Mouse (Mus musculus) ES-Bruce4 (cell line): ENCODE data around the gene Cyp26b1. TPM values are rescaled to one million over a fixed set of nuclear protein-coding genes. Genes with fewer than 3 reads are reported as not detected.

Experiments used
- H3K27ac ChIP-seq: 2 replicates; pipeline ENCODE4 v1.5.1; 2012; ENCODE audit warnings: low read length, inconsistent platforms; ENCODE audit not compliant: insufficient read depth
- H3K27me3 ChIP-seq: 2 replicates; pipeline ENCODE4 v1.6.1; 2012; ENCODE audit warnings: mild to moderate bottlenecking, low read length, inconsistent platforms; ENCODE audit not compliant: control insufficient read depth, poor library complexity, insufficient read depth, severe bottlenecking
- H3K36me3 ChIP-seq: 2 replicates; pipeline ENCODE4 v1.6.1; 2012; ENCODE audit warnings: inconsistent platforms, mild to moderate bottlenecking, low read length, moderate library complexity; ENCODE audit not compliant: control insufficient read depth, poor library complexity, insufficient read depth, severe bottlenecking
- H3K4me1 ChIP-seq: one replicate; pipeline ENCODE4 v1.8.1; 2011; ENCODE audit warnings: low read length; ENCODE audit not compliant: control insufficient read depth, insufficient read depth
- H3K4me3 ChIP-seq: 2 replicates; pipeline ENCODE4 v1.5.1; 2011; ENCODE audit warnings: low read depth, mild to moderate bottlenecking, low read length
- H3K9ac ChIP-seq: 2 replicates; pipeline ENCODE4 v1.6.1; 2012; ENCODE audit warnings: low read depth, mild to moderate bottlenecking, inconsistent platforms; ENCODE audit not compliant: poor library complexity, severe bottlenecking
- H3K9me3 ChIP-seq: replicated peaks from 2 replicates; pipeline ENCODE4 v1.6.1; 2012; ENCODE audit warnings: mild to moderate bottlenecking, low read length, inconsistent platforms; ENCODE audit not compliant: control insufficient read depth, poor library complexity, insufficient read depth, severe bottlenecking
- CTCF ChIP-seq: IDR thresholded peaks from one replicate; pipeline ENCODE4 v1.8.1; 2011; ENCODE audit warnings: low read depth, low read length
- EP300 ChIP-seq: IDR thresholded peaks from 2 replicates; pipeline ENCODE4 v1.6.1; 2011; ENCODE audit warnings: low read depth, low read length; ENCODE audit not compliant: insufficient read depth
- POLR2A ChIP-seq: IDR thresholded peaks from one replicate; pipeline ENCODE4 v1.8.1; 2011; ENCODE audit warnings: low read length; ENCODE audit not compliant: insufficient read depth
- polyA plus RNA-seq: library from polyadenylated mRNA; stranded (reverse); fragments of >200 nt; gene quantifications from 2 replicates; pipeline ENCODE4 v1.2.4, GENCODE M21; 2011; ENCODE audit warnings: low read depth; ENCODE audit not compliant: missing spikeins, insufficient read depth, insufficient read length

Gene Cyp26b1
- polyA plus RNA-seq, 1 experiment: 0.46 TPM

- H3K4me3 ChIP-seq: no peak overlapping the region
- H3K27ac ChIP-seq: no peak overlapping the region
- no peaks in the 10 kb centered on the region for H3K4me1 ChIP-seq
- TF ChIP-seq EP300: no peak
- TF ChIP-seq CTCF: no peak
- H3K36me3 ChIP-seq: no peaks in the 10 kb centered on the region
- no peaks in the 10 kb centered on the region for H3K9me3 ChIP-seq
- no peaks in the 10 kb centered on the region for H3K27me3 ChIP-seq
- H3K9ac ChIP-seq: no peak overlapping the region
These were observed 35.1 kb upstream of the Cyp26b1 start for GRCm38 (mm10) chr6:84628831-84629230.

GRCm38 (mm10) chr6:84626398-84626797, 32.7 kb upstream of the Cyp26b1 start:
- no peak overlapping the region for H3K4me3 ChIP-seq
- H3K27me3 ChIP-seq: no peaks in the 10 kb centered on the region
- TF ChIP-seq POLR2A (no peak), EP300 (no peak), CTCF (no peak)
- H3K4me1 ChIP-seq: no peaks in the 10 kb centered on the region
- no peaks in the 10 kb centered on the region for H3K36me3 ChIP-seq
- H3K9me3 ChIP-seq: no peaks in the 10 kb centered on the region
- no peak overlapping the region for H3K27ac ChIP-seq
- no peak overlapping the region for H3K9ac ChIP-seq

- H3K36me3 ChIP-seq: no peaks in the 10 kb centered on the region
- no peak overlapping the region for H3K9ac ChIP-seq
- no peaks in the 10 kb centered on the region for H3K9me3 ChIP-seq
- no peaks in the 10 kb centered on the region for H3K4me1 ChIP-seq
- H3K27ac ChIP-seq: no peak overlapping the region
- no peak for TF ChIP-seq EP300
- TF ChIP-seq CTCF: no peak
- no peak for TF ChIP-seq POLR2A
- no peak overlapping the region for H3K4me3 ChIP-seq
- no peaks in the 10 kb centered on the region for H3K27me3 ChIP-seq
These were observed 25.5 kb upstream of the Cyp26b1 start for GRCm38 (mm10) chr6:84619166-84619565.

GRCm38 (mm10) chr6:84617051-84617450, 23.3 kb upstream of the Cyp26b1 start:
- Histone ChIP-seq H3K4me1 (no peaks in the 10 kb centered on the region), H3K36me3 (no peaks in the 10 kb centered on the region), H3K27ac (no peak overlapping the region), H3K4me3 (no peak overlapping the region), H3K9me3 (no peaks in the 10 kb centered on the region), H3K27me3 (no peaks in the 10 kb centered on the region), H3K9ac (no peak overlapping the region)
- TF ChIP-seq CTCF: no peak
- no peak for TF ChIP-seq EP300
- no peak for TF ChIP-seq POLR2A

GRCm38 (mm10) chr6:84616586-84616985, 22.9 kb upstream of the Cyp26b1 start:
- Histone ChIP-seq H3K27me3 (no peaks in the 10 kb centered on the region), H3K4me1 (no peaks in the 10 kb centered on the region), H3K9me3 (no peaks in the 10 kb centered on the region), H3K27ac (no peak overlapping the region), H3K36me3 (no peaks in the 10 kb centered on the region), H3K9ac (no peak overlapping the region), H3K4me3 (no peak overlapping the region)
- TF ChIP-seq CTCF (no peak), EP300 (no peak), POLR2A (no peak)

- H3K4me3 ChIP-seq: no peak overlapping the region
- H3K9me3 ChIP-seq: no peaks in the 10 kb centered on the region
- H3K27ac ChIP-seq: no peak overlapping the region
- H3K27me3 ChIP-seq: no peaks in the 10 kb centered on the region
- H3K36me3 ChIP-seq: no peaks in the 10 kb centered on the region
- no peak overlapping the region for H3K9ac ChIP-seq
- no peaks in the 10 kb centered on the region for H3K4me1 ChIP-seq
- TF ChIP-seq POLR2A: no peak
- no peak for TF ChIP-seq CTCF
- TF ChIP-seq EP300: no peak
These were observed 19.9 kb upstream of the Cyp26b1 start for GRCm38 (mm10) chr6:84613561-84613960.
